Mouse (Mus musculus) cerebellum, postnatal 4 days (tissue): Measurements from ENCODE around the gene Cd320.
"Not testable (repeated sequence)": the region's sequence is repeated elsewhere in the genome, so short reads cannot be mapped to it uniquely, and the experiment has no call there.

Experiments used
- DNase-seq, 2 experiments: peaks; one replicate each; pipeline ENCODE4 v3.0.0; 2022; ENCODE audit warnings: low spot score in 2 of 2, mixed read lengths in 1 of 2

Gene Cd320

DNA sequence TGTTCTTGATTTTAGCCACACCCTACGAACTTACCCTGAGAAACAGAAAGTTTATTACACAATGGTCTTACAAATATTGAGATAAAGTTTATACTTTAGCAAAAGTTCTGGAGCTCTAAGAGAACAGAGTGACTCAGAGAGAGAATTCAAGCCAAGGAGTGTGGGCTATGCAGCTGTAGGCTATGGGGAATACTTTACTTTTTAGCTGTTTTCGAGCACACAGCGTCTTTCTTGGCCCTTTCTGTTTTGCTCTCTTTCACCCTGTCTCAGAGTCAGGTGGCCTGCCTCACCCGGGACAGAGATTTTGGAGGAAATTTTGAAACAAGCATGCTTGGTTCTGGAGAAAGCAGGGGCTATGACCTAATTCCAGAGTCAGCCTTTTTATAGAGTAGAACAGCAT, 55.3 kb downstream of the Cd320 start:
- not testable (repeated sequence) for DNase-seq
